Mouse (Mus musculus): Measurements from ENCODE around the gene Proser1.

DNA sequence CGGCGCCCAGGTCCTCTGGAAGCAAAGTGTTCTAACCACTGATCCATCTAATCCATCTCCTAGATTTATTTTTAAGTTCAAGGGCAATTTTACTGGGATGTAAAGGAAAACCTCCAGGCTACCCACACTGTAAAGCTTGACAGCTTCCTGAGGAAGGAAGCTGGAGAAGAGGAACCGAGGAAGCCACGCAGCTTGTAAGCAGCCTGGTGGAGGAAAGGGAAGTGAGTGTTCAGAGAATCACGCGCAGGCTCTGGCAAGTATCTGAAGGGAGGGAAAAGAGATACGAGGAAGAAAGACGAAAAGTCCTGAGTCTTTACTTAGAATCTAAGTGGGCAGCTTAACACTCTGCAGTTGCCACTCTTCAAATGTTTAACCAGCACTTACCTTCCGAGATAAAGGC is 3.4 kb upstream of the Proser1 start:
- TF ChIP-seq CTCF (IDR thresholded peaks at IDR 0.05; ENCODE audit: control insufficient read depth, insufficient read depth, insufficient replicate concordance, low read depth, low read length) = no peak
- no peak for TF ChIP-seq POLR2A (IDR thresholded peaks at IDR 0.05; ENCODE audit: control insufficient read depth, low read depth, low read length)
